Mouse (Mus musculus) G1E (cell line): ENCODE results near the gene Ephb1. TPM values are rescaled to one million over a fixed set of nuclear protein-coding genes. Genes with fewer than 3 reads are reported as not detected.

Source experiments
- ATAC-seq: 2 replicates; pipeline ENCODE4 v1.8.0; 2016; ENCODE audit warnings: mild to moderate bottlenecking; ENCODE audit not compliant: insufficient number of reproducible peaks, poor library complexity, low FRiP score, severe bottlenecking; ENCODE audit errors: extremely low read depth
- DNase-seq: peaks from one replicate; pipeline ENCODE4 v3.0.0; 2012; ENCODE audit warnings: low spot score
- H3K27me3 ChIP-seq: 2 replicates; pipeline ENCODE4 v1.6.1; 2012; ENCODE audit warnings: mild to moderate bottlenecking, low read length, inconsistent platforms; ENCODE audit not compliant: insufficient read depth
- H3K36me3 ChIP-seq: replicated peaks from 2 replicates; pipeline ENCODE3; 2012; ENCODE audit warnings: mild to moderate bottlenecking, inconsistent platforms
- H3K4me1 ChIP-seq: 2 replicates; pipeline ENCODE4 v1.6.1; 2012; ENCODE audit warnings: low read depth, low read length, inconsistent platforms, mixed read lengths; ENCODE audit not compliant: insufficient read depth
- H3K4me3 ChIP-seq: 2 replicates; pipeline ENCODE4 v1.5.1; 2012; ENCODE audit warnings: low read depth, mild to moderate bottlenecking, inconsistent platforms, low read length, moderate library complexity, mixed read lengths
- H3K9me3 ChIP-seq: replicated peaks from 2 replicates; pipeline ENCODE4 v1.6.1; 2012; ENCODE audit warnings: inconsistent platforms
- CTCF ChIP-seq: IDR thresholded peaks from 2 replicates; pipeline ENCODE4 v1.5.1; 2012; ENCODE audit warnings: low read depth, low read length, inconsistent platforms, mixed read lengths
- GATA1 ChIP-seq: IDR thresholded peaks from 2 replicates; pipeline ENCODE4 v1.6.1; 2012; ENCODE audit warnings: borderline replicate concordance, low read length, inconsistent platforms, mixed read lengths
- GATA2 ChIP-seq: IDR thresholded peaks from 2 replicates; pipeline ENCODE4 v1.6.1; 2012; ENCODE audit warnings: low read depth, low read length, inconsistent platforms, borderline replicate concordance
- POLR2AphosphoS5 ChIP-seq: IDR thresholded peaks from 2 replicates; pipeline ENCODE4 v1.6.1; 2012; ENCODE audit warnings: low read depth, low read length, inconsistent platforms; ENCODE audit not compliant: insufficient replicate concordance
- TAL1 ChIP-seq: conservative IDR thresholded peaks from 2 replicates; pipeline ENCODE4 v1.6.1; 2012; ENCODE audit warnings: low read depth, low read length, inconsistent platforms, mixed read lengths
- polyA plus RNA-seq: library from polyadenylated mRNA; stranded (reverse); fragments of >175 nt; gene quantifications from 2 replicates; pipeline ENCODE4 v1.2.3, GENCODE M21; 2012
- total RNA-seq, 2 experiments: library from RNA; stranded (forward) in 1 of 2; stranded (reverse) in 1 of 2; fragments of 200-1000 nt in 1 of 2; fragments of >200 nt in 1 of 2; fragmentation: Nextera tagmentation in 1 of 2; gene quantifications; 2 replicates each; pipeline ENCODE4 v1.2.3; 2014 to 2017

Ephb1 gene
- total and polyA plus RNA-seq, 3 experiments: 0.05 TPM; not detected in 2

- Histone ChIP-seq H3K27me3 (no peaks in the 10 kb centered on the region), H3K4me1 (no peaks in the 10 kb centered on the region), H3K9me3 (peaks cover 86% of the 10 kb centered on the region), H3K36me3 (no peaks in the 10 kb centered on the region), H3K4me3 (no peak overlapping the region)
- DNase-seq: no peak
- TF ChIP-seq CTCF (no peak), TAL1 (no peak), POLR2AphosphoS5 (no peak), GATA2 (no peak), GATA1 (no peak)
- no peak for ATAC-seq
Observed at GRCm38 (mm10) chr9:102243296-102243695, 111.2 kb downstream of the Ephb1 start.

GRCm38 (mm10) chr9:102241546-102241945, 112.9 kb downstream of the Ephb1 start:
- H3K4me3 ChIP-seq: no peak overlapping the region
- ATAC-seq (no peak), DNase-seq (no peak)
- no peaks in the 10 kb centered on the region for H3K36me3 ChIP-seq
- H3K9me3 ChIP-seq: peaks cover 83% of the 10 kb centered on the region
- no peak for TF ChIP-seq CTCF
- TF ChIP-seq TAL1: no peak
- H3K4me1 ChIP-seq: no peaks in the 10 kb centered on the region
- H3K27me3 ChIP-seq: no peaks in the 10 kb centered on the region

GRCm38 (mm10) chr9:102240215-102240614, 114.3 kb downstream of the Ephb1 start:
- Histone ChIP-seq H3K4me1 (no peaks in the 10 kb centered on the region), H3K27me3 (no peaks in the 10 kb centered on the region), H3K4me3 (no peak overlapping the region), H3K9me3 (peaks cover 84% of the 10 kb centered on the region), H3K36me3 (no peaks in the 10 kb centered on the region)
- no peak for ATAC-seq
- DNase-seq: no peak
- TF ChIP-seq TAL1 (no peak), GATA2 (no peak), POLR2AphosphoS5 (no peak), CTCF (no peak), GATA1 (no peak)

GRCm38 (mm10) chr9:102235444-102235951, 119.0 kb downstream of the Ephb1 start:
- Histone ChIP-seq H3K4me1 (no peaks in the 10 kb centered on the region), H3K27me3 (no peaks in the 10 kb centered on the region), H3K4me3 (no peak overlapping the region), H3K36me3 (no peaks in the 10 kb centered on the region), H3K9me3 (peaks cover 82% of the 10 kb centered on the region)
- no peak for ATAC-seq
- TF ChIP-seq TAL1: no peak
- no peak for TF ChIP-seq GATA1
- no peak for TF ChIP-seq GATA2
- TF ChIP-seq CTCF: no peak
- TF ChIP-seq POLR2AphosphoS5: no peak
- no peak for DNase-seq

- Histone ChIP-seq H3K4me3 (no peak overlapping the region), H3K9me3 (peaks cover 78% of the 10 kb centered on the region), H3K36me3 (no peaks in the 10 kb centered on the region), H3K27me3 (no peaks in the 10 kb centered on the region), H3K4me1 (no peaks in the 10 kb centered on the region)
- TF ChIP-seq GATA2: no peak
- DNase-seq (no peak), ATAC-seq (no peak)
Observed at GRCm38 (mm10) chr9:102231248-102231647, 123.2 kb downstream of the Ephb1 start.

- Histone ChIP-seq H3K4me3 (no peak overlapping the region), H3K36me3 (no peaks in the 10 kb centered on the region), H3K4me1 (no peaks in the 10 kb centered on the region), H3K27me3 (no peaks in the 10 kb centered on the region), H3K9me3 (peaks cover 80% of the 10 kb centered on the region)
- DNase-seq: no peak
- no peak for TF ChIP-seq CTCF
- no peak for TF ChIP-seq GATA2
- no peak for TF ChIP-seq GATA1
- TF ChIP-seq TAL1: no peak
- TF ChIP-seq POLR2AphosphoS5: no peak
- ATAC-seq: no peak
Observed at GRCm38 (mm10) chr9:102216746-102217566, 137.5 kb downstream of the Ephb1 start.
